Mouse (Mus musculus): ENCODE measurements at regions not wholly inside any gene's neighbourhood (a gene's known extent, or its start where the extent isn't known, plus 50 kb on each side); places are given as distances from the start of the nearest gene placed in this dataset.
"Not testable (repeated sequence)": the region's sequence is repeated elsewhere in the genome, so short reads cannot be mapped to it uniquely, and the experiment has no call there.

- 0 out of 2 replicates have a peak, but pooled peaks have one; percentile 7 for TF ChIP-seq MAFK (IDR thresholded peaks at IDR 0.05; ENCODE audit: insufficient read depth, low read depth, low read length)
- not testable (repeated sequence) for TF ChIP-seq ZC3H11A (IDR thresholded peaks at IDR 0.05; ENCODE audit: borderline replicate concordance, low read depth, low read length); HCFC1 (IDR thresholded peaks at IDR 0.05; ENCODE audit: borderline replicate concordance, insufficient read depth, low read length); CHD2 (IDR thresholded peaks at IDR 0.05; ENCODE audit: low read depth, low read length); ZNF384 (IDR thresholded peaks at IDR 0.05; ENCODE audit: low read depth, low read length)
These were observed 212.8 kb upstream of the Chordc1 start for GRCm38 (mm10) chr9:18079120-18079519.
